Mouse (Mus musculus): ENCODE measurements around the gene Ints6. TPM values are rescaled to one million over a fixed set of nuclear protein-coding genes. Genes with fewer than 3 reads are reported as not detected.

Gene Ints6
- total and polyA plus RNA-seq, 3 experiments: 3.7 to 16.9 (median 13.6) TPM

- intact Hi-C loops (cut with DNase I): loop anchor here (5.0 kb wide), 2 partner anchors 118 to 338 kb away; no protein-coding TSS in a partner anchor
- no peak overlapping the region for H3K27ac ChIP-seq
- no peaks in the 10 kb centered on the region for H3K79me2 ChIP-seq (replicated peaks; ENCODE audit: control insufficient read depth, insufficient read depth, low read length)
- H3K9ac ChIP-seq (ENCODE audit: low read depth, low read length): no peak overlapping the region
- peaks cover 2% of the 10 kb centered on the region for H3K4me1 ChIP-seq (ENCODE audit: control insufficient read depth, insufficient read depth, low read length)
- WGBS: 38% methylated on average over 6 of the region's 6 CpGs
- TF ChIP-seq CTCF (IDR thresholded peaks at IDR 0.05) (peak; percentile 74), POLR2A (IDR thresholded peaks at IDR 0.05; ENCODE audit: insufficient read depth, low read depth, low read length) (no peak), EP300 (IDR thresholded peaks at IDR 0.05; ENCODE audit: insufficient read depth, low read depth, low read length) (0 out of 2 replicates have a peak, but pooled peaks have one; percentile 51)
- no peaks in the 10 kb centered on the region for H3K36me3 ChIP-seq (ENCODE audit: control insufficient read depth, insufficient read depth, low read length)
- DNase-seq: peak in 1 of 2 experiments; percentile 45
- H3K4me3 ChIP-seq: no peak overlapping the region
- H3K27me3 ChIP-seq (ENCODE audit: control insufficient read depth, insufficient read depth, low read length): no peaks in the 10 kb centered on the region
These were observed 121.9 kb downstream of the Ints6 start for GRCm38 (mm10) chr14:62639111-62639510.

GRCm38 (mm10) chr14:62638345-62638702 lies 122.6 kb downstream of the Ints6 start:
- WGBS: 45% methylated on average over 6 of the region's 6 CpGs
- H3K27me3 ChIP-seq (ENCODE audit: control insufficient read depth, insufficient read depth, low read length): no peaks in the 10 kb centered on the region
- no peak overlapping the region for H3K9ac ChIP-seq (ENCODE audit: low read depth, low read length)
- peaks cover 2% of the 10 kb centered on the region for H3K4me1 ChIP-seq (ENCODE audit: control insufficient read depth, insufficient read depth, low read length)
- TF ChIP-seq CTCF (IDR thresholded peaks at IDR 0.05) (no peak), EP300 (IDR thresholded peaks at IDR 0.05; ENCODE audit: insufficient read depth, low read depth, low read length) (no peak), POLR2A (IDR thresholded peaks at IDR 0.05; ENCODE audit: insufficient read depth, low read depth, low read length) (no peak)
- H3K4me3 ChIP-seq: no peak overlapping the region
- intact Hi-C loops (cut with DNase I): loop anchor here (5.0 kb wide), 2 partner anchors 119 to 339 kb away; no protein-coding TSS in a partner anchor
- H3K79me2 ChIP-seq (replicated peaks; ENCODE audit: control insufficient read depth, insufficient read depth, low read length): no peaks in the 10 kb centered on the region
- H3K36me3 ChIP-seq (ENCODE audit: control insufficient read depth, insufficient read depth, low read length): no peaks in the 10 kb centered on the region
- DNase-seq: no peak
- H3K27ac ChIP-seq: no peak overlapping the region

- DNase-seq: peak in 1 of 2 experiments; percentile 18
- H3K4me3 ChIP-seq: no peak overlapping the region
- intact Hi-C loops (cut with DNase I): loop anchor here (5.0 kb wide), 2 partner anchors 120 to 340 kb away; no protein-coding TSS in a partner anchor
- TF ChIP-seq POLR2A (IDR thresholded peaks at IDR 0.05; ENCODE audit: insufficient read depth, low read depth, low read length): no peak
- no peak for TF ChIP-seq EP300 (IDR thresholded peaks at IDR 0.05; ENCODE audit: insufficient read depth, low read depth, low read length)
- TF ChIP-seq CTCF (IDR thresholded peaks at IDR 0.05): no peak
- peaks cover 2% of the 10 kb centered on the region for H3K4me1 ChIP-seq (ENCODE audit: control insufficient read depth, insufficient read depth, low read length)
- H3K27ac ChIP-seq: no peak overlapping the region
- H3K36me3 ChIP-seq (ENCODE audit: control insufficient read depth, insufficient read depth, low read length): no peaks in the 10 kb centered on the region
- no peak overlapping the region for H3K9ac ChIP-seq (ENCODE audit: low read depth, low read length)
- H3K79me2 ChIP-seq (replicated peaks; ENCODE audit: control insufficient read depth, insufficient read depth, low read length): no peaks in the 10 kb centered on the region
- H3K27me3 ChIP-seq (ENCODE audit: control insufficient read depth, insufficient read depth, low read length): no peaks in the 10 kb centered on the region
- WGBS: 26% methylated on average over 9 of the region's 9 CpGs
These were observed 123.3 kb downstream of the Ints6 start for GRCm38 (mm10) chr14:62637436-62638344.

- Histone ChIP-seq H3K4me1 (ENCODE audit: control insufficient read depth, insufficient read depth, low read length) (no peaks in the 10 kb centered on the region), H3K79me2 (replicated peaks; ENCODE audit: control insufficient read depth, insufficient read depth, low read length) (no peaks in the 10 kb centered on the region), H3K4me3 (no peak overlapping the region), H3K36me3 (ENCODE audit: control insufficient read depth, insufficient read depth, low read length) (no peaks in the 10 kb centered on the region), H3K27me3 (ENCODE audit: control insufficient read depth, insufficient read depth, low read length) (no peaks in the 10 kb centered on the region), H3K9ac (ENCODE audit: low read depth, low read length) (no peak overlapping the region), H3K27ac (no peak overlapping the region)
- DNase-seq: no peak
- intact Hi-C loops (cut with DNase I): no loop called here
- 81% methylated on average over 5 of the region's 5 CpGs for WGBS
- TF ChIP-seq EP300 (IDR thresholded peaks at IDR 0.05; ENCODE audit: insufficient read depth, low read depth, low read length): no peak
- TF ChIP-seq POLR2A (IDR thresholded peaks at IDR 0.05; ENCODE audit: insufficient read depth, low read depth, low read length): no peak
- TF ChIP-seq CTCF (IDR thresholded peaks at IDR 0.05): no peak
These were observed 133.0 kb downstream of the Ints6 start for GRCm38 (mm10) chr14:62627951-62628350.

Other genes starting within 250 kb of the Ints6 start
- gene Fam124a, start 205.4 kb downstream of the Ints6 start, total RNA-seq (2021): 1 to 10 TPM; 3.4 TPM
- 5.6 and 7.9 TPM in 2 replicates for gene Fam124a, start 205.4 kb downstream of the Ints6 start, polyA plus RNA-seq (2012; rRNA removed)
- gene Gm4131, start 194.2 kb downstream of the Ints6 start, total RNA-seq (2021): not detected
- not detected in 2 replicates for gene Gm4131, start 194.2 kb downstream of the Ints6 start, polyA plus RNA-seq (2012; rRNA removed)
- gene Serpine3, start 97.5 kb downstream of the Ints6 start, total RNA-seq (2021): not detected
- not detected in 2 replicates for gene Serpine3, start 97.5 kb downstream of the Ints6 start, polyA plus RNA-seq (2012; rRNA removed)
- 1 to 10 TPM; 6.5 to 6.7 TPM for gene Wdfy2, start 76.5 kb upstream of the Ints6 start, total RNA-seq (2021)
- 5.0 and 8.0 TPM in 2 replicates for gene Wdfy2, start 76.5 kb upstream of the Ints6 start, polyA plus RNA-seq (2012; rRNA removed)
- gene Defb48, start 223.3 kb upstream of the Ints6 start, total RNA-seq (2021): not detected
- gene Defb48, start 223.3 kb upstream of the Ints6 start, polyA plus RNA-seq (2012; rRNA removed): not detected in 2 replicates
- not detected for gene Defb47, start 236.9 kb upstream of the Ints6 start, total RNA-seq (2021)
- gene Defb47, start 236.9 kb upstream of the Ints6 start, polyA plus RNA-seq (2012; rRNA removed): not detected in 2 replicates